ENCODE assay signal across 18 mouse cellular contexts in genomic region chr2:113645199-113645598, GRCm38 (mm10).
DNase-seq lines count a peak whose midpoint lies in the region; ATAC-seq and TF ChIP-seq lines count a peak whose summit lies in the region.
"Had no signal": no experiment of that assay in that cellular context is flagged by ENCODE, and none has a peak within 500 bp of the region (broad histone marks: within the 10 kb centered on the region; RNA-seq: fewer than 3 reads in every experiment).

No protein-coding gene starts in this region.

- peak; percentile 7 for DNase-seq in adrenal gland, adult 2 months
- DNase-seq in adrenal gland, postnatal 14 days: no peak
- peak; percentile 7 for DNase-seq in liver, adult 2 months (ENCODE audit: extremely low read depth, low read depth, low spot score)
- DNase-seq in liver, postnatal 0 days: no peak
- DNase-seq in forebrain, postnatal 0 days: peak; percentile 73
- DNase-seq in right cerebral cortex, postnatal 10 days (ENCODE audit: low spot score in 2 of 2): peak; percentile 48 to 65
- no peak for DNase-seq in testis, postnatal 10 days (ENCODE audit: low spot score)
- no peak for DNase-seq in cerebellum, adult 8-10 months
- DNase-seq: gastrocnemius, postnatal 25 days; kidney, adult 18-20 months; spleen, adult 18-20 months; thymus, adult 18-20 months had no signal

- H3K9ac ChIP-seq in liver, adult 2 months (ENCODE audit: low read depth, low read length): no peak overlapping the region
- H3K9ac ChIP-seq in liver, postnatal 0 days (replicated peaks): no peak overlapping the region
- H3K9ac ChIP-seq in forebrain, postnatal 0 days: no peak overlapping the region
- H3K9ac ChIP-seq: heart, embryonic 15.5 days; hindbrain, embryonic 13.5 days had no signal

- H3K79me2 ChIP-seq in liver, adult 2 months (ENCODE audit: control insufficient read depth, insufficient read depth, low read length): no peaks in the 10 kb centered on the region

- ATAC-seq in liver, postnatal 0 days: no peak
- peak; percentile 94 for ATAC-seq in forebrain, postnatal 0 days
- ATAC-seq: Patski had no signal

- no peak for TF ChIP-seq EP300 in liver, postnatal 0 days (IDR thresholded peaks at IDR 0.05; ENCODE audit: low read depth)

- no peaks in the 10 kb centered on the region for H3K36me3 ChIP-seq in liver, adult 2 months (ENCODE audit: control insufficient read depth, insufficient read depth, low read length)
- H3K36me3 ChIP-seq in liver, postnatal 0 days (replicated peaks; ENCODE audit: insufficient read depth, low read length): no peaks in the 10 kb centered on the region
- no peaks in the 10 kb centered on the region for H3K36me3 ChIP-seq in forebrain, postnatal 0 days (ENCODE audit: insufficient read depth)
- H3K36me3 ChIP-seq: heart, embryonic 15.5 days; hindbrain, embryonic 13.5 days had no signal

- no peak overlapping the region for H3K4me2 ChIP-seq in liver, postnatal 0 days (ENCODE audit: low read depth, low read length)
- no peak overlapping the region for H3K4me2 ChIP-seq in forebrain, postnatal 0 days (ENCODE audit: low read depth)
- H3K4me2 ChIP-seq: heart, embryonic 15.5 days; hindbrain, embryonic 13.5 days; liver, embryonic 11.5 days had no signal

- H3K4me3 ChIP-seq in liver, adult 2 months (ENCODE audit: insufficient read depth, low read depth, low read length): no peak overlapping the region
- H3K4me3 ChIP-seq in liver, postnatal 0 days (ENCODE audit: low read depth, low read length): no peak overlapping the region
- H3K4me3 ChIP-seq in forebrain, postnatal 0 days (ENCODE audit: low read depth, low read length): no peak overlapping the region
- H3K4me3 ChIP-seq: heart, embryonic 15.5 days; hindbrain, embryonic 13.5 days; left cerebral cortex, adult 2 months; myocyte had no signal

- WGBS in liver, adult 2 months: 92% methylated on average over 12 of the region's 12 CpGs
- WGBS in liver, postnatal 0 days (ENCODE audit: insufficient replicate concordance): 83% methylated on average over 12 of the region's 12 CpGs
- 63% methylated on average over 12 of the region's 12 CpGs for WGBS in forebrain, postnatal 0 days

- H3K27me3 ChIP-seq in liver, adult 2 months (ENCODE audit: control insufficient read depth, insufficient read depth, low read length): no peaks in the 10 kb centered on the region
- no peaks in the 10 kb centered on the region for H3K27me3 ChIP-seq in liver, postnatal 0 days (ENCODE audit: insufficient read depth, low read length)
- H3K27me3 ChIP-seq in forebrain, postnatal 0 days (ENCODE audit: insufficient read depth, low read length): no peaks in the 10 kb centered on the region
- H3K27me3 ChIP-seq: heart, embryonic 15.5 days; hindbrain, embryonic 13.5 days; Patski had no signal

- no peaks in the 10 kb centered on the region for H3K9me3 ChIP-seq in liver, postnatal 0 days (ENCODE audit: low read length)
- H3K9me3 ChIP-seq in forebrain, postnatal 0 days (ENCODE audit: low read length): no peaks in the 10 kb centered on the region
- H3K9me3 ChIP-seq: heart, embryonic 15.5 days; hindbrain, embryonic 13.5 days had no signal

- no peaks in the 10 kb centered on the region for H3K4me1 ChIP-seq in liver, adult 2 months (ENCODE audit: control insufficient read depth, insufficient read depth, low read length)
- H3K4me1 ChIP-seq in liver, postnatal 0 days (ENCODE audit: insufficient read depth): no peaks in the 10 kb centered on the region
- no peaks in the 10 kb centered on the region for H3K4me1 ChIP-seq in forebrain, postnatal 0 days (ENCODE audit: insufficient read depth)
- H3K4me1 ChIP-seq: hindbrain, embryonic 13.5 days had no signal

- no peak overlapping the region for H3K27ac ChIP-seq in liver, adult 2 months (replicated peaks; ENCODE audit: insufficient read depth, low read depth, low read length)
- H3K27ac ChIP-seq in liver, postnatal 0 days (ENCODE audit: low read depth): no peak overlapping the region
- no peak overlapping the region for H3K27ac ChIP-seq in forebrain, postnatal 0 days (ENCODE audit: low read depth, low read length)
- H3K27ac ChIP-seq: heart, embryonic 15.5 days; hindbrain, embryonic 13.5 days; left cerebral cortex, adult 2 months had no signal

- TF ChIP-seq CTCF in liver, adult 2 months (IDR thresholded peaks at IDR 0.05; ENCODE audit: low read depth, low read length): no peak
- no peak for TF ChIP-seq CTCF in liver, postnatal 0 days (IDR thresholded peaks at IDR 0.05; ENCODE audit: low read depth)
- no peak for TF ChIP-seq CTCF in forebrain, postnatal 0 days (IDR thresholded peaks at IDR 0.05; ENCODE audit: low read depth)

- TF ChIP-seq POLR2A in liver, adult 2 months (IDR thresholded peaks at IDR 0.05; ENCODE audit: extremely low read depth, insufficient read depth, low read length): no peak

Comparison
In these comparisons a context has a peak if more than half of its experiments do, and no peak if none do; other contexts are left out.
1. DNase-seq: peak in adrenal gland, adult 2 months (single experiment), liver, adult 2 months (single experiment), forebrain, postnatal 0 days (single experiment) and right cerebral cortex, postnatal 10 days (2 of 2); none in adrenal gland, postnatal 14 days (single experiment), liver, postnatal 0 days (single experiment), testis, postnatal 10 days (single experiment) and cerebellum, adult 8-10 months (single experiment).